Mouse (Mus musculus): ENCODE measurements at regions not wholly inside any gene's neighbourhood (a gene's known extent, or its start where the extent isn't known, plus 50 kb on each side); places are given as distances from the start of the nearest gene placed in this dataset.
A peak's percentile ranks its signal among the peaks of the same experiment; 100 is the strongest.
"Not testable (repeated sequence)": the region's sequence is repeated elsewhere in the genome, so short reads cannot be mapped to it uniquely, and the experiment has no call there.

DNA sequence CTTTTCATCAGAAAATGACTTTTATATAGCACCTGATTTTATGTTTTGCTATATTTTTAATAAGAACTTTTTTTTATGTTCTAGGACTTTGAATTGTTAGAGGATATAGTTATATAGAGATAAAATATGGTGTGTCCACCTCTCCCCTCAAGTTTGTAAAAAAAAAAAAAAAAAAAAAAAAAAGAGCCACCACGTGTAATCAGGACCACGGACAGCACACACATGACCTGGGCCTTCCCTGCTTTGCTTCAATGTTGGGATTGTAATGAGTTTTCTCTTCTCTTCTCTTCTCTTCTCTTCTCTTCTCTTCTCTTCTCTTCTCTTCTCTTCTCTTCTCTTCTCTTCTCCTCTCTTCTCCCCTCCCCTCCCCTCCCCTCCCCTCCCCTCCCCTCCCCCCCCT, 78.5 kb downstream of the 1700010I14Rik start:
- not testable (repeated sequence) for H3K9me3 ChIP-seq (ENCODE audit: control insufficient read depth, low read length); H3K4me3 ChIP-seq (ENCODE audit: low read depth, low read length); H3K27me3 ChIP-seq (ENCODE audit: control insufficient read depth, insufficient read depth, low read length); H3K36me3 ChIP-seq (ENCODE audit: control insufficient read depth, insufficient read depth, low read length); ATAC-seq (ENCODE audit: low FRiP score); H3K27ac ChIP-seq (ENCODE audit: low read depth, low read length); H3K4me1 ChIP-seq (replicated peaks; ENCODE audit: control insufficient read depth, insufficient read depth, low read length); H3K4me2 ChIP-seq (replicated peaks; ENCODE audit: low read depth, low read length); H3K9ac ChIP-seq (ENCODE audit: low read depth, low read length)
- DNase-seq (ENCODE audit: low spot score) = peak; percentile 10
- WGBS = 21% methylated on average over 2 of the region's 2 CpGs

- no peak overlapping the region for H3K9ac ChIP-seq (ENCODE audit: low read depth, low read length)
- no peak overlapping the region for H3K27ac ChIP-seq (ENCODE audit: low read depth, low read length)
- DNase-seq (ENCODE audit: low spot score) (no peak), ATAC-seq (ENCODE audit: low FRiP score) (no peak)
- H3K36me3 ChIP-seq (ENCODE audit: control insufficient read depth, insufficient read depth, low read length) = no peaks in the 10 kb centered on the region
- WGBS = 93% methylated on average over 5 of the region's 5 CpGs
- H3K4me2 ChIP-seq (replicated peaks; ENCODE audit: low read depth, low read length) = no peak overlapping the region
- H3K4me3 ChIP-seq (ENCODE audit: low read depth, low read length) = no peak overlapping the region
- no peaks in the 10 kb centered on the region for H3K9me3 ChIP-seq (ENCODE audit: control insufficient read depth, low read length)
- H3K4me1 ChIP-seq (replicated peaks; ENCODE audit: control insufficient read depth, insufficient read depth, low read length) = no peaks in the 10 kb centered on the region
- no peaks in the 10 kb centered on the region for H3K27me3 ChIP-seq (ENCODE audit: control insufficient read depth, insufficient read depth, low read length)
Observed at GRCm38 (mm10) chr17:9068859-9069602, 80.9 kb downstream of the 1700010I14Rik start.

GRCm38 (mm10) chr17:9083629-9084028, 95.5 kb downstream of the 1700010I14Rik start:
- WGBS = 88% methylated on average over 5 of the region's 5 CpGs
- no peak overlapping the region for H3K27ac ChIP-seq (ENCODE audit: low read depth, low read length)
- no peaks in the 10 kb centered on the region for H3K9me3 ChIP-seq (ENCODE audit: control insufficient read depth, low read length)
- H3K4me2 ChIP-seq (replicated peaks; ENCODE audit: low read depth, low read length) = no peak overlapping the region
- DNase-seq (ENCODE audit: low spot score) (no peak), ATAC-seq (ENCODE audit: low FRiP score) (no peak)
- H3K4me1 ChIP-seq (replicated peaks; ENCODE audit: control insufficient read depth, insufficient read depth, low read length) = no peaks in the 10 kb centered on the region
- no peak overlapping the region for H3K4me3 ChIP-seq (ENCODE audit: low read depth, low read length)
- no peaks in the 10 kb centered on the region for H3K36me3 ChIP-seq (ENCODE audit: control insufficient read depth, insufficient read depth, low read length)
- H3K27me3 ChIP-seq (ENCODE audit: control insufficient read depth, insufficient read depth, low read length) = no peaks in the 10 kb centered on the region
- no peak overlapping the region for H3K9ac ChIP-seq (ENCODE audit: low read depth, low read length)

DNA sequence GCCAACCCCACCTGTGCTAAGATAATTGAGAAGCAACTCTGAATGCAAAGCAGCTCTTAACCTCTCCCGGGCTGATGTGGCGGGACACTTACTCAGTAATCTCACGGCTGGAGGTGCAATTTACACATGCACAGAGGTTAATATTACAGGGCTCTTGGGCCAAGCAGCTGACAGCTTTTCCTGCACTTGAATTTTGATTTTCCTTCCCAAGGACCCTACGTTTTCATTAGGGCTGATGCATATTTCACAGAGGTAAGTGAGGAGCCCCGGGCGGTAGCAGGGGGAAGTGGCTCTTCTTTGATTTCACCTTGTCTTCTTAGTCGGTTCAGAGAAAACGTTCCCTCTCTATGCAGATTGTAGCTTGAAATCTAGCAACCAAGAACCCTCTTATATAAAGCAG, 139.7 kb downstream of the 1700010I14Rik start:
- Histone ChIP-seq H3K4me1 (replicated peaks; ENCODE audit: control insufficient read depth, insufficient read depth, low read length) (no peaks in the 10 kb centered on the region), H3K4me2 (replicated peaks; ENCODE audit: low read depth, low read length) (no peak overlapping the region), H3K27ac (ENCODE audit: low read depth, low read length) (no peak overlapping the region), H3K9ac (ENCODE audit: low read depth, low read length) (no peak overlapping the region), H3K9me3 (ENCODE audit: control insufficient read depth, low read length) (no peaks in the 10 kb centered on the region), H3K4me3 (ENCODE audit: low read depth, low read length) (no peak overlapping the region), H3K27me3 (ENCODE audit: control insufficient read depth, insufficient read depth, low read length) (no peaks in the 10 kb centered on the region), H3K36me3 (ENCODE audit: control insufficient read depth, insufficient read depth, low read length) (no peaks in the 10 kb centered on the region)
- ATAC-seq (ENCODE audit: low FRiP score) (no peak), DNase-seq (ENCODE audit: low spot score) (no peak)
- WGBS = 70% methylated on average over 8 of the region's 8 CpGs

DNA sequence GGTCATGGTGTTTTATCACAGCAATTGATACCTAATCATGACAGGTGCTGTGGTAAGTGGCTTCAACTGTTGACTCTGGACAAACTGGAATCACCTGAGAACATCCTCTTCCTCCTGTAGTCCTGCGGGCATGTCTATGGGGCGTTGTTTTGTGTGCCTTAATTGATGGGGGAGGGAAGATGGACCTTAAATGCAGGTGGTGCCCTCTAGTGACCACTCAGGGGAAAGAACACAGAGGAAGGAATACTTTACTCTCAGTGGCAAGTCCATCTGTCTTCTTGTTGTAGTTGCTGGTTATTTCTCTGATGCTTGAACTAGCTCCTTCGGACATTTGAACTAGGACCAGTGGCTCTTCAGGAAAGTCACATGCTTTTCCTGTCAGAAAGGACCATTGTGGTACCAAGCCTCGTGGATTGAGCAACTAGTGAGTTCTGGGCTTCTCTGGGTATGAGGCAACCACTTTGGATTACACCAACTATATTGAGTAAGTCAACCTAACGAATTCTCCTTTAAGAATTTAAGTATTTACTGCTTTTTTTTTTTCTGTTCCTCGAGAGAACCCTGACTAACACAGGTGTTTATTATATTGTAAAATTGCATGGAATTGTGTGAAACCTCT, 157.6 kb downstream of the 1700010I14Rik start:
- H3K9me3 ChIP-seq (ENCODE audit: control insufficient read depth, low read length) = no peaks in the 10 kb centered on the region
- DNase-seq (ENCODE audit: low spot score) (peak; percentile 14), ATAC-seq (ENCODE audit: low FRiP score) (no peak)
- H3K9ac ChIP-seq (ENCODE audit: low read depth, low read length) = no peak overlapping the region
- no peaks in the 10 kb centered on the region for H3K36me3 ChIP-seq (ENCODE audit: control insufficient read depth, insufficient read depth, low read length)
- no peak overlapping the region for H3K27ac ChIP-seq (ENCODE audit: low read depth, low read length)
- H3K4me1 ChIP-seq (replicated peaks; ENCODE audit: control insufficient read depth, insufficient read depth, low read length) = no peaks in the 10 kb centered on the region
- no peaks in the 10 kb centered on the region for H3K27me3 ChIP-seq (ENCODE audit: control insufficient read depth, insufficient read depth, low read length)
- WGBS = 66% methylated on average over 6 of the region's 6 CpGs
- H3K4me2 ChIP-seq (replicated peaks; ENCODE audit: low read depth, low read length) = no peak overlapping the region
- no peak overlapping the region for H3K4me3 ChIP-seq (ENCODE audit: low read depth, low read length)

GRCm38 (mm10) chr17:9150654-9151053, 162.5 kb downstream of the 1700010I14Rik start:
- H3K9me3 ChIP-seq (ENCODE audit: control insufficient read depth, low read length) = no peaks in the 10 kb centered on the region
- no peak overlapping the region for H3K4me2 ChIP-seq (replicated peaks; ENCODE audit: low read depth, low read length)
- H3K4me1 ChIP-seq (replicated peaks; ENCODE audit: control insufficient read depth, insufficient read depth, low read length) = no peaks in the 10 kb centered on the region
- no peaks in the 10 kb centered on the region for H3K27me3 ChIP-seq (ENCODE audit: control insufficient read depth, insufficient read depth, low read length)
- no peak overlapping the region for H3K4me3 ChIP-seq (ENCODE audit: low read depth, low read length)
- WGBS = 97% methylated on average over 1 of the region's 1 CpGs
- no peak for ATAC-seq (ENCODE audit: low FRiP score)
- DNase-seq (ENCODE audit: low spot score) = peak; percentile 35
- no peak overlapping the region for H3K27ac ChIP-seq (ENCODE audit: low read depth, low read length)
- H3K9ac ChIP-seq (ENCODE audit: low read depth, low read length) = no peak overlapping the region
- no peaks in the 10 kb centered on the region for H3K36me3 ChIP-seq (ENCODE audit: control insufficient read depth, insufficient read depth, low read length)

DNA sequence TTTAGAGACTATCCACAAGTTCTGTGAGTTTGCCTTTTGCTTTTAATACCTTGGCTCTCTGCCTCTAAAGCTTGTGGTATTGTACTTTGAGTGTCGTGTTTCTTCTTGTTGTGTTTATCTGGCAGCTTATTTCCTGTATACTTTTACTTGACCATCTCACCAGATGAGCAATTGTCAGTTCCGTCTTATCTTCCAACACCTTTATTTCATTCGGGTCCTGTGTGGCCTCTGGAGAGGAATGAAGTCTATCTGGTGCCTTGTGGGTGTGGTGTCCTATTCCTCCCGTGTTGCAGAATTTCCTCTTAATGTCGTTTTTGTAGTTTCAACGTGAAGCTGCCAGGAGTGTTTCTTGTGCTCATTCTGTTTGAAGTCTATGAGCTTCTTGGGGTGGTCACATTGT, 174.0 kb downstream of the 1700010I14Rik start:
- Histone ChIP-seq H3K4me3 (ENCODE audit: low read depth, low read length) (no peak overlapping the region), H3K27me3 (ENCODE audit: control insufficient read depth, insufficient read depth, low read length) (no peaks in the 10 kb centered on the region), H3K9ac (ENCODE audit: low read depth, low read length) (no peak overlapping the region), H3K27ac (ENCODE audit: low read depth, low read length) (no peak overlapping the region), H3K36me3 (ENCODE audit: control insufficient read depth, insufficient read depth, low read length) (no peaks in the 10 kb centered on the region), H3K4me1 (replicated peaks; ENCODE audit: control insufficient read depth, insufficient read depth, low read length) (no peaks in the 10 kb centered on the region), H3K9me3 (ENCODE audit: control insufficient read depth, low read length) (no peaks in the 10 kb centered on the region), H3K4me2 (replicated peaks; ENCODE audit: low read depth, low read length) (no peak overlapping the region)
- DNase-seq (ENCODE audit: low spot score) = no peak
- WGBS = 88% methylated on average over 6 of the region's 6 CpGs
- no peak for ATAC-seq (ENCODE audit: low FRiP score)

DNA sequence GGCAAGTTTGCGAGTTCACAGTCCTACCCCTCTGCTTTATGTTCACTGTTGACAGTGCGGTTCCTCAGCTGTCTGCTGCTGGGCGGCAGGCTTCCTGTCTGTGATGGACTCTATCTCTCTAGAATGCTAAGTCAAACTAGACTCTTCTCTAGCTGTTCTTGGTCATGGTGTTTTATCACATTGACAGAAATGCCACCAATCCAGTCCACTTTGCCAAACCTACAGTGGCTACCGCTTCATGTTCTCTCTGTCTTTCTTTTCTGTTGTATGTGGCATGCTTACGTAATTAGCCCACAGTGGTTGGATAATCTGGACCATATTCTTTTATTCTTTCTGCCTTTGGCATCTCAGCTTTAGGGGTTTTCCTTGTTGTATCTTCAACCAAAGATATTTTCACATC, 174.5 kb downstream of the 1700010I14Rik start:
- WGBS = 91% methylated on average over 5 of the region's 5 CpGs
- no peaks in the 10 kb centered on the region for H3K9me3 ChIP-seq (ENCODE audit: control insufficient read depth, low read length)

GRCm38 (mm10) chr17:9163285-9163684, 175.2 kb downstream of the 1700010I14Rik start:
- WGBS = 94% methylated on average over 3 of the region's 3 CpGs
- no peak overlapping the region for H3K4me2 ChIP-seq (replicated peaks; ENCODE audit: low read depth, low read length)
- ATAC-seq (ENCODE audit: low FRiP score) (no peak), DNase-seq (ENCODE audit: low spot score) (no peak)
- H3K36me3 ChIP-seq (ENCODE audit: control insufficient read depth, insufficient read depth, low read length) = no peaks in the 10 kb centered on the region
- H3K4me3 ChIP-seq (ENCODE audit: low read depth, low read length) = no peak overlapping the region
- no peaks in the 10 kb centered on the region for H3K27me3 ChIP-seq (ENCODE audit: control insufficient read depth, insufficient read depth, low read length)
- H3K9me3 ChIP-seq (ENCODE audit: control insufficient read depth, low read length) = no peaks in the 10 kb centered on the region
- H3K9ac ChIP-seq (ENCODE audit: low read depth, low read length) = no peak overlapping the region
- no peak overlapping the region for H3K27ac ChIP-seq (ENCODE audit: low read depth, low read length)
- no peaks in the 10 kb centered on the region for H3K4me1 ChIP-seq (replicated peaks; ENCODE audit: control insufficient read depth, insufficient read depth, low read length)

More for the DNA sequence above, 174.5 kb downstream of the 1700010I14Rik start:
- Histone ChIP-seq H3K4me2 (replicated peaks; ENCODE audit: low read depth, low read length) (no peak overlapping the region), H3K9ac (ENCODE audit: low read depth, low read length) (no peak overlapping the region), H3K27me3 (ENCODE audit: control insufficient read depth, insufficient read depth, low read length) (no peaks in the 10 kb centered on the region), H3K36me3 (ENCODE audit: control insufficient read depth, insufficient read depth, low read length) (no peaks in the 10 kb centered on the region), H3K4me3 (ENCODE audit: low read depth, low read length) (no peak overlapping the region), H3K4me1 (replicated peaks; ENCODE audit: control insufficient read depth, insufficient read depth, low read length) (no peaks in the 10 kb centered on the region), H3K27ac (ENCODE audit: low read depth, low read length) (no peak overlapping the region)
- DNase-seq (ENCODE audit: low spot score) (no peak), ATAC-seq (ENCODE audit: low FRiP score) (no peak)
